Mouse (Mus musculus): ENCODE measurements around the gene Slc7a1. TPM values are rescaled to one million over a fixed set of nuclear protein-coding genes. Genes with fewer than 3 reads are reported as not detected.
A peak's percentile ranks its signal among the peaks of the same experiment; 100 is the strongest.

Slc7a1 gene
- polyA plus RNA-seq, 1 experiment from 2014 or later, result 12.3 TPM

DNA sequence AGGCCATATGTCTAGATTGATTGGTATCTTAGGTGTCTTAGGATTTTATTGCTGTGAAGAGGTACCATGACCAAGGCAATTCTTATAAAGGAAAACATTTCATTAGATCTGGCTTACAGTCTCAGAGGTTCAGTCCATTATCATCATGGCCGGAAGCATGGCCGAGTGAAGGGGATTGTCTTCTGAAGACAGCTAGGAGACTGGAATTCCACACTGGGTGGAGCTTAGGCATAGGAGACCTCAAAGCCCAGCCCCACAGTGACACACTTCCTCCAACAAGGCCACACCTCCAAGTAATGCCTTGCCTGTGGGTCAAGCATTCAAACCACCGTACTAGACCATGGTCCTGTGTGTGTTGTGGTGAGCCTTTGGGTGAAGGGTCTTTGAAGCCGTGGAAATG, 12.8 kb upstream of the Slc7a1 start:
- WGBS, result 89% methylated on average over 4 of the region's 4 CpGs
- no peak overlapping the region for H3K9ac ChIP-seq (ENCODE audit: low read depth, low read length)
- no peaks in the 10 kb centered on the region for H3K9me3 ChIP-seq (replicated peaks; ENCODE audit: low read length)
- H3K4me3 ChIP-seq (replicated peaks; ENCODE audit: low read depth, low read length), result no peak overlapping the region
- H3K4me2 ChIP-seq (ENCODE audit: low read length), result no peak overlapping the region
- DNase-seq (ENCODE audit: low spot score) (no peak), ATAC-seq (replicated peaks; ENCODE audit: low FRiP score, low read depth) (no peak)
- no peaks in the 10 kb centered on the region for H3K27me3 ChIP-seq (ENCODE audit: insufficient read depth, low read length)
- no peaks in the 10 kb centered on the region for H3K36me3 ChIP-seq (ENCODE audit: insufficient read depth, low read length)
- TF ChIP-seq CTCF (IDR thresholded peaks at IDR 0.05; ENCODE audit: low read depth), result no peak
- H3K27ac ChIP-seq, result no peak overlapping the region
- no peaks in the 10 kb centered on the region for H3K4me1 ChIP-seq (replicated peaks; ENCODE audit: insufficient read depth, low read length)

DNA sequence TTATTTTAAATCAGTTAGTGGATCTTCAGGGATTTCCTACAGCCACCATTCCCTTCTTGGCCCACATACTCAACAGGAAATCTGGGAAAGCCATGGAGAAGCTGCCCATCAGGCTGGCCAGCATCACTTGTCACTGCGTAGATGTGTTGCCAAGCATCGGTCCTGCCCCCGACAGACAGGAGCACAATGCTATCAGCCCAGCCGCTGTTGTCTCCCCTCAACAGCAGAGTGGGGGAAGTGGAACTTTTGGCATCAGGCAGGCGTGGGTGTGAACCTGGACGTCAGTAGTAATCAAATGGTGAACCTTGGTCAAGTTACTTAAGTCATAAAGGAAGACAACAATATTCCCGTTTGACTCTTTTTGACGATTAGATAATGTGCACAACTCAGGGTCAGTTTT, 9.8 kb upstream of the Slc7a1 start:
- Histone ChIP-seq H3K27ac (no peak overlapping the region), H3K4me1 (replicated peaks; ENCODE audit: insufficient read depth, low read length) (no peaks in the 10 kb centered on the region), H3K36me3 (ENCODE audit: insufficient read depth, low read length) (no peaks in the 10 kb centered on the region), H3K9me3 (replicated peaks; ENCODE audit: low read length) (no peaks in the 10 kb centered on the region), H3K4me3 (replicated peaks; ENCODE audit: low read depth, low read length) (no peak overlapping the region), H3K9ac (ENCODE audit: low read depth, low read length) (no peak overlapping the region), H3K27me3 (ENCODE audit: insufficient read depth, low read length) (no peaks in the 10 kb centered on the region), H3K4me2 (ENCODE audit: low read length) (no peak overlapping the region)
- ATAC-seq (replicated peaks; ENCODE audit: low FRiP score, low read depth), result no peak
- no peak for TF ChIP-seq CTCF (IDR thresholded peaks at IDR 0.05; ENCODE audit: low read depth)
- no peak for DNase-seq (ENCODE audit: low spot score)
- WGBS, result 68% methylated on average over 8 of the region's 8 CpGs

- ATAC-seq (replicated peaks; ENCODE audit: low FRiP score, low read depth) (no peak), DNase-seq (ENCODE audit: low spot score) (no peak)
- Histone ChIP-seq H3K9ac (ENCODE audit: low read depth, low read length) (no peak overlapping the region), H3K36me3 (ENCODE audit: insufficient read depth, low read length) (no peaks in the 10 kb centered on the region), H3K4me3 (replicated peaks; ENCODE audit: low read depth, low read length) (no peak overlapping the region), H3K9me3 (replicated peaks; ENCODE audit: low read length) (no peaks in the 10 kb centered on the region), H3K4me1 (replicated peaks; ENCODE audit: insufficient read depth, low read length) (no peaks in the 10 kb centered on the region), H3K27me3 (ENCODE audit: insufficient read depth, low read length) (no peaks in the 10 kb centered on the region), H3K27ac (no peak overlapping the region), H3K4me2 (ENCODE audit: low read length) (no peak overlapping the region)
- 93% methylated on average over 2 of the region's 2 CpGs for WGBS
- no peak; the same call in 1 of the 2 replicates for TF ChIP-seq CTCF (IDR thresholded peaks at IDR 0.05; ENCODE audit: low read depth)
Measured at GRCm38 (mm10) chr5:148406913-148407312, 7.2 kb upstream of the Slc7a1 start.

- 95% methylated on average over 7 of the region's 7 CpGs for WGBS
- no peak overlapping the region for H3K27ac ChIP-seq
- no peak for TF ChIP-seq CTCF (IDR thresholded peaks at IDR 0.05; ENCODE audit: low read depth)
- no peak overlapping the region for H3K4me2 ChIP-seq (ENCODE audit: low read length)
- no peak overlapping the region for H3K4me3 ChIP-seq (replicated peaks; ENCODE audit: low read depth, low read length)
- no peak overlapping the region for H3K9ac ChIP-seq (ENCODE audit: low read depth, low read length)
- no peaks in the 10 kb centered on the region for H3K27me3 ChIP-seq (ENCODE audit: insufficient read depth, low read length)
- no peaks in the 10 kb centered on the region for H3K9me3 ChIP-seq (replicated peaks; ENCODE audit: low read length)
- H3K36me3 ChIP-seq (ENCODE audit: insufficient read depth, low read length), result no peaks in the 10 kb centered on the region
- no peaks in the 10 kb centered on the region; the same call in 1 of the 2 replicates for H3K4me1 ChIP-seq (replicated peaks; ENCODE audit: insufficient read depth, low read length)
- ATAC-seq (replicated peaks; ENCODE audit: low FRiP score, low read depth), result no peak
- no peak for DNase-seq (ENCODE audit: low spot score)
Measured at GRCm38 (mm10) chr5:148404548-148404947, 4.8 kb upstream of the Slc7a1 start.

DNA sequence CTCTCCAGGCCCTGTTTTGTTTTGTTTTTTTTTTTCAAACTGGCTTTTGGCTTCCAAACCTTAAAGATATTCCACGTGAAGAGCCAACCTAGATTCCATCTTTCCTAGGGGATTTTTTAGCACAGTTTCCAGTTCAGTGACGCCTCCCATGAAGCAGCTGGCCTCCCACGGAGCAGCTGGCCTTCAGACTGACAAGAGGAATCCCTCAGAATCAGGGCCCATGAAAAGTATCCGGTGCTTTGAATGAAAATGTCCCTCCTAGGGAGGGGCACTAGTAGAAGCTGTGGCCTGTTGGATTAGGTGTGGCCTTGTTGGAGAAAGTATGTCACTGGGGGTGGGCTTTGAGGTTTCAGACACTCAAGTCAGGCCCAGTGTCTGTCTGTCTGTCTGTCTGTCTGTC, 2.9 kb upstream of the Slc7a1 start:
- no peak overlapping the region for H3K9ac ChIP-seq (ENCODE audit: low read depth, low read length)
- 22% methylated on average over 4 of the region's 4 CpGs for WGBS
- H3K9me3 ChIP-seq (replicated peaks; ENCODE audit: low read length), result no peaks in the 10 kb centered on the region
- no peak overlapping the region for H3K4me2 ChIP-seq (ENCODE audit: low read length)
- H3K4me1 ChIP-seq (replicated peaks; ENCODE audit: insufficient read depth, low read length), result no peaks in the 10 kb centered on the region; the same call in 1 of the 2 replicates
- ATAC-seq (replicated peaks; ENCODE audit: low FRiP score, low read depth) (no peak), DNase-seq (ENCODE audit: low spot score) (peak; percentile 37)
- no peaks in the 10 kb centered on the region for H3K27me3 ChIP-seq (ENCODE audit: insufficient read depth, low read length)
- H3K27ac ChIP-seq, result no peak overlapping the region
- no peaks in the 10 kb centered on the region for H3K36me3 ChIP-seq (ENCODE audit: insufficient read depth, low read length)
- no peak overlapping the region for H3K4me3 ChIP-seq (replicated peaks; ENCODE audit: low read depth, low read length)
- TF ChIP-seq CTCF (IDR thresholded peaks at IDR 0.05; ENCODE audit: low read depth), result no peak

DNA sequence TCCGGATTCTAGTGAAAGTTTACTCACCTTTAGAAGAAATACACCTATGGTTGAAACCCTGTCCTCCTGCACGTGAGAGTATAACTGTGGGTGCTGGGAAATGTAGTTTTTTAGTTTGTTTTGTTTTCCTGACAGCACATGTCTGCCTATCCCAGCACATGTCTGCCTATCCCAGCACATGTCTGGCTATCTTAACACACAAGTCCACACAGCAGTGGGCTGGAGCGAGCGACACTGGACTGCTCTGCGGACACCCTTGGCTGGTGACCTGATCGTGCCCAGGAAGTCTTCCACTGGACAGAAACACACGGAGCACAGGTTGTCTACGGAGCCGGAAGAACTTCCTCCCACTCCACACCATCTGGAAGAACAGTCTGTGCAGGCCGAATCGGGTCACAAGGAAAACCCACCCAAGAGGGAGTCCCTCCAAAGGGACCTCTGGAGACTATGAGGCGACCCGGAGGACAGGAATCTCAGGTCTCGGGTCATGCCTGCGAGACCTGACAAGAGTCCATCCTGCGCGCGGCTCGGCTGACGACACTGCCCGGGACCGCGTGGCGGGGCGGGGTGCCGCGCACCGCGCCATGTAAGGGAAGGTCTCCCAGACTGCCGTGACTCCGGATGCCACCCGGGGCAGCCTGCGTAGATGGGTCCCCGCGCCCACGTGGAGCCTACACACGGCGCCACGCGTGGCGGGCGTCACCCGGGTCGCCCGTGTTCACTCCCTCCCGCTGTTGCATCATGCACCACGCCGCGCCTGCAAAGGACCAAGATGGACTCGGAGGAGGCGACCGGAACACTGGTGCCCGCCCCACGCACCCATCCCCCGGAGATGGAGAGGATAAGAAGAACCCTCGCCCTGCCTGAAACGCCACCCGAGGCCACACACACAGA, 691 bp downstream of the Slc7a1 start:
- Histone ChIP-seq H3K9ac (ENCODE audit: low read depth, low read length) (peak overlapping the region; percentile 68), H3K4me1 (replicated peaks; ENCODE audit: insufficient read depth, low read length) (no peaks in the 10 kb centered on the region; the same call in 1 of the 2 replicates), H3K36me3 (ENCODE audit: insufficient read depth, low read length) (no peaks in the 10 kb centered on the region), H3K4me3 (replicated peaks; ENCODE audit: low read depth, low read length) (peak overlapping the region; percentile 62), H3K4me2 (ENCODE audit: low read length) (peak overlapping the region; percentile 91), H3K27me3 (ENCODE audit: insufficient read depth, low read length) (no peaks in the 10 kb centered on the region), H3K9me3 (replicated peaks; ENCODE audit: low read length) (no peaks in the 10 kb centered on the region), H3K27ac (peak overlapping the region; percentile 60)
- TF ChIP-seq CTCF (IDR thresholded peaks at IDR 0.05; ENCODE audit: low read depth), result no peak
- 2% methylated on average over 58 of the region's 58 CpGs for WGBS
- peak; percentile 62 for ATAC-seq (replicated peaks; ENCODE audit: low FRiP score, low read depth)
- peak; percentile 65 for DNase-seq (ENCODE audit: low spot score)

Data from kidney, postnatal 0 days (tissue).